Mouse (Mus musculus) intestine, postnatal 0 days (tissue): ENCODE data around the gene Prr18. TPM values are rescaled to one million over a fixed set of nuclear protein-coding genes. Genes with fewer than 3 reads are reported as not detected.
A peak's percentile ranks its signal among the peaks of the same experiment; 100 is the strongest.

ENCODE experiments used
- ATAC-seq: fragments of 200-750 bp; cut with Nextera tagmentation; 2 replicates; pipeline ENCODE4 v1.8.0; 2017; ENCODE audit warnings: mild to moderate bottlenecking, moderate TSS enrichment, moderate library complexity
- H3K27ac ChIP-seq: fragments of 300-500 bp; sonication (generic); 2 replicates; pipeline ENCODE4 v1.5.1; 2014; ENCODE audit warnings: mild to moderate bottlenecking, low read depth, low read length, moderate library complexity
- H3K27me3 ChIP-seq: fragments of 300-500 bp; sonication (generic); replicated peaks from 2 replicates; pipeline ENCODE4 v1.6.1; 2014; ENCODE audit warnings: low read length, mixed read lengths; ENCODE audit not compliant: control insufficient read depth, insufficient read depth
- H3K36me3 ChIP-seq: fragments of 300-500 bp; sonication (generic); 2 replicates; pipeline ENCODE4 v1.6.1; 2014; ENCODE audit warnings: mild to moderate bottlenecking, moderate library complexity; ENCODE audit not compliant: control insufficient read depth, insufficient read depth
- H3K4me1 ChIP-seq: fragments of 300-500 bp; sonication (generic); replicated peaks from 2 replicates; pipeline ENCODE4 v1.6.1; 2014; ENCODE audit warnings: antibody characterized with exemption, low read length, mixed read lengths; ENCODE audit not compliant: control insufficient read depth, insufficient read depth
- H3K4me2 ChIP-seq: fragments of 300-500 bp; sonication (generic); replicated peaks from 2 replicates; pipeline ENCODE4 v1.6.1; 2014; ENCODE audit warnings: low read depth, mild to moderate bottlenecking, moderate library complexity
- H3K4me3 ChIP-seq: fragments of 300-500 bp; sonication (generic); 2 replicates; pipeline ENCODE4 v1.5.1; 2014; ENCODE audit warnings: low read depth, low read length
- H3K9ac ChIP-seq: fragments of 300-500 bp; sonication (generic); 2 replicates; pipeline ENCODE4 v1.6.1; 2014; ENCODE audit warnings: mild to moderate bottlenecking, low read depth, low read length
- H3K9me3 ChIP-seq: fragments of 300-500 bp; sonication (generic); 2 replicates; pipeline ENCODE4 v1.6.1; 2016; ENCODE audit warnings: mixed run types; ENCODE audit not compliant: control insufficient read depth
- CTCF ChIP-seq: sonication (generic); IDR thresholded peaks from 2 replicates; pipeline ENCODE4 v1.5.1; 2016; ENCODE audit warnings: low read depth, mild to moderate bottlenecking, control low read depth, antibody characterized with exemption, moderate library complexity
- WGBS: fragments of 180-500 bp; shearing (Covaris S2); extraction: QIAGEN DNeasy Blood & Tissue Kit; methylation state at CpG from one replicate; pipeline ENCODE4 v1.1.7; 2014; 5-methylcytosine and 5-hydroxymethylcytosine counted together
- polyA plus RNA-seq: library from polyadenylated mRNA; unstranded; fragments of >200 nt; fragmentation: Nextera tagmentation; extraction: Ambion mirVana; gene quantifications from 2 replicates; pipeline ENCODE4 v1.2.1, GENCODE M21; 2015

Prr18 gene
- polyA plus RNA-seq, 1 experiment from 2014 or later: 0.35 TPM

DNA sequence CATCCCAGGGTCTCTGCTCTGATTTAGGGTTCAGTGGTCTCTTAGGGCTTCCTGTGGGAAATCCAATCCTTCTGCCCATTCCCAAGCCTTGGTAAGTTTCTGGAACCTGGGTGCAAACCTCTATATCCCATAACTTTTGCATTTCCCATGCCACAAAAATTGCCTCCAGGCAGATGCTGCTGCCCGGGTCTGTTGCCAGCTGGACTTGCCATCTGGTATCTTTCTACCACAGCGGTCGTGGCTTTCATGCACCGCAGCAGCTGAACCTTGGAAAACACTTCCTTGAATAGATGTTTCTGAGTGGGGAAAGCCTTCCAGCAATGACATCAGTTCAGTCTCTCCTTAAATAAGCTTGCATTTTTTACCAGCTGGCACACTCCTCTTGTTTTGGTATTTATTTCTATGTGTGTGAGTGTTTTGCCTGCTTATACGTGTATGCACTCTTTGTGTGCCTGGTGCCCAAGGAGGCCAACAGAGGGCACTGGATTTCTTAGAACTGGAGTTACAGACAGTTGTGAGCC is 10.6 kb downstream of the Prr18 start:
- H3K4me2 ChIP-seq: no peak overlapping the region
- no peaks in the 10 kb centered on the region for H3K9me3 ChIP-seq
- H3K4me3 ChIP-seq: no peak overlapping the region
- 0 out of 2 replicates have a peak, but pooled peaks have one; percentile 20 for TF ChIP-seq CTCF
- no peaks in the 10 kb centered on the region for H3K4me1 ChIP-seq
- no peak overlapping the region for H3K9ac ChIP-seq
- no peaks in the 10 kb centered on the region; the same call in 1 of the 2 replicates for H3K27me3 ChIP-seq
- H3K36me3 ChIP-seq: no peaks in the 10 kb centered on the region
- WGBS: 81% methylated on average over 5 of the region's 5 CpGs
- no peak overlapping the region for H3K27ac ChIP-seq
- ATAC-seq: no peak

DNA sequence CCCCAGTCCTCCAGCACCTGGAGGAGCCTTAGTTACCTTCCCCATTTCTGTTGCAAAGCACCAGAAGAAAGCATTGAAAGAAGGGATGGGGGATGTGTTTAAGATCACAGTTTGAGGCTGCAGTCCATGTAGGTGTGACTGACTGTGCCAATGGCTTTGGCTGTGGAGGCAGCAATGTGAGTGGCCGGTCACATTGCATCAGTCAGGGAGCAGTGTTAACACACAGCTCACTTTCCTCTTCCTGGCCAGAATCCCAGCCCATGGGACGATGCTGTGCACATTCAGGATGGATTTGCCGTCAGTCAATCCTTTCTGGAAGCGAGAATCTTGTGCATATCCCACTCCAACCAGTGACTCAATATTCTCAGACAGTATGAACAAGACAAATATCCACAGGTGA is 11.7 kb downstream of the Prr18 start:
- no peaks in the 10 kb centered on the region for H3K9me3 ChIP-seq
- WGBS: 92% methylated on average over 4 of the region's 4 CpGs

DNA sequence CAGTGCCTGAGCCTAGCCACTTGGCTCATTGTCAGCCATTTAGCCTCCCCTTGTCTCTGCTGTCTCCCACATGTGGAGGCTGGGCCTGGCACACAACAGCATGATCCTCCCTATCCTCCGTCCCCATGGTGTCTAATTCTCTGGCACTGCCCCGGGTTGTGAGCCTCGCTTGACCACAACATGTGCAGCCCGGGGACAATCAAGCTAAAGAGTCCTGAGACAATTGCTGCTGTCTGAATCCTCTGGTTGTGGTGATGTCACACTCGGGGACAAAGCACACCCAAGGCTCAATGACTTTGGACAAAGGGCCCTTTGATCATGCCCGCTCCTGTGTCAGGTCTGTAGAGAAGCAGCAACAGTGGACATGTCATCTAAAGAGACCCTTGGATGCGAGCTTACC is 13.8 kb downstream of the Prr18 start:
- Histone ChIP-seq H3K9ac (no peak overlapping the region), H3K27ac (no peak overlapping the region), H3K4me1 (no peaks in the 10 kb centered on the region), H3K4me2 (no peak overlapping the region), H3K36me3 (no peaks in the 10 kb centered on the region), H3K27me3 (no peaks in the 10 kb centered on the region), H3K9me3 (no peaks in the 10 kb centered on the region), H3K4me3 (no peak overlapping the region)
- no peak for ATAC-seq
- no peak for TF ChIP-seq CTCF
- WGBS: 84% methylated on average over 7 of the region's 7 CpGs

More for the DNA sequence above, 11.7 kb downstream of the Prr18 start:
- no peaks in the 10 kb centered on the region for H3K36me3 ChIP-seq
- no peaks in the 10 kb centered on the region for H3K4me1 ChIP-seq
- no peaks in the 10 kb centered on the region for H3K27me3 ChIP-seq
- no peak overlapping the region for H3K9ac ChIP-seq
- no peak overlapping the region for H3K4me3 ChIP-seq
- H3K4me2 ChIP-seq: no peak overlapping the region
- TF ChIP-seq CTCF: no peak
- no peak for ATAC-seq
- H3K27ac ChIP-seq: no peak overlapping the region

DNA sequence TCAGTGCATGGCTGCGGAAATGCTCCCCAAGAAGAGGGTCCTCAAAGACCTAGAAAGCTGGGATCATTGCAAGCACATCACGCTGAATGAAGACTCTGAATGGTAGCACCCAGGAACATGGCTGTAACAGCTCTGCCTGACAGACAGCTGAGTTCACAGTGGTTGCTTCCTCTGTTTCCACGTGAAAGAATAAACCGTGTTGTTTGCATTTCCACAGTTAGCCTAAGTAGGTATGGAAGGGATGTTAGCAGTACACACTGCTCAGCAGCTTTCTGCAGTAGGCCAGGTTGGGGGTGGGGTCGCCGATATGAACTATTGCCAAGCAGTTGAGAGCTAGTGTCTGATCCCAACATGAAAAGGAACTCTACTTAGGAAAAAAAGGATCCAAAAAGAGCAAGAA is 18.4 kb downstream of the Prr18 start, which contains the start of gene T2:
Gene T2 (plus strand): TSS at position 301 of the 400 bp plus-strand sequence.
- Histone ChIP-seq H3K4me3 (no peak within 1 kb of the TSS), H3K4me1 (peaks cover 8% of the 10 kb centered on the region; the same call in 1 of the 2 replicates), H3K27me3 (no peaks in the 10 kb centered on the region), H3K9ac (no peak within 1 kb of the TSS), H3K9me3 (no peaks in the 10 kb centered on the region), H3K4me2 (no peak within 1 kb of the TSS), H3K36me3 (no peaks in the 10 kb centered on the region), H3K27ac (no peak within 1 kb of the TSS)
- TF ChIP-seq CTCF: no peak
- WGBS: 85% methylated on average over 6 of the region's 6 CpGs
- no peak for ATAC-seq

DNA sequence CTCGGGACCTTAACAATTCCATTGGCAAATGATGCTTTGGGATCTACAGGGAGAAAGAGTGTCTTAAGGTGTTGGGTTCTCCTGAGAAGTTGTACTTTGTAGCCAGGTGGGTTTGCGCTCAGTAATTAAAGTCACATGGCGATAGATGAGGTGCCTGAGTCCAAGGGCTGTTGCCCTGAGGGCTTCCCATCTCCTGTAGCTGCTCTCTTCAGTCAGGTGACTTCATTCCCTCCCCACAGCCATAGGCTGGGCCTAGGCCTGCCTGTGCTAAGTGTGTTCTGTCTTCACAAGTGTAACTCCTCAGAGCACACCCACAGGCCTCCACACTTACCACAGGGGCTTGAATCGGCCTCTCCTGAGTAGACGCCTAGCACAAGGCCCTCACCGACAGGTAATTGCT is 20.2 kb downstream of the Prr18 start:
- Histone ChIP-seq H3K27ac (peak overlapping the region; percentile 46; the same call in 1 of the 2 replicates), H3K4me3 (no peak overlapping the region), H3K4me2 (no peak overlapping the region), H3K4me1 (peaks cover 8% of the 10 kb centered on the region; the same call in 1 of the 2 replicates), H3K27me3 (no peaks in the 10 kb centered on the region), H3K9ac (no peak overlapping the region), H3K36me3 (no peaks in the 10 kb centered on the region), H3K9me3 (no peaks in the 10 kb centered on the region)
- peak; percentile 95 for ATAC-seq
- TF ChIP-seq CTCF: no peak
- 55% methylated on average over 6 of the region's 6 CpGs for WGBS

DNA sequence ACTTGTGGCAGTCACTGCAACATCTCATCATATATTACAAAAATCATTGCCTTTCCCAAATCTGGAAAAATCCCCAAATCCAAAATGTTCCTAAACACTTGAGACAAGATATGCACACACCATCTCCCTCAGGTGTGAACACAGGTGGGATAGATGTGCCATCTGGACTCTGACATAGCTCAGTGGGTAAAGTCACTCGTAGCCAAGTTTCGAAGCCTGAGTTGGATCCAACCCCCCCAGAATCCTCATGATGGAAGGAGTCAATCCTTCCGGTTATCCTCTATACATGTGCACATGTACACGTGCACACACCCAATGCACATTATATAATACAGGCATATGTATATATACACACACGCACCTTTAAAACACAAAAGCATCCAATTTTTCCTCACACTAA is 23.6 kb downstream of the Prr18 start:
- H3K4me2 ChIP-seq: no peak overlapping the region
- H3K4me1 ChIP-seq: peaks cover 8% of the 10 kb centered on the region
- no peaks in the 10 kb centered on the region for H3K36me3 ChIP-seq
- H3K9ac ChIP-seq: no peak overlapping the region
- no peak overlapping the region for H3K27ac ChIP-seq
- H3K27me3 ChIP-seq: 0 out of 2 replicates have a peak, but pooled peaks cover 3% of the 10 kb centered on the region
- 92% methylated on average over 5 of the region's 5 CpGs for WGBS
- no peaks in the 10 kb centered on the region for H3K9me3 ChIP-seq
- no peak overlapping the region for H3K4me3 ChIP-seq
- ATAC-seq: no peak
- no peak for TF ChIP-seq CTCF
